Mouse (Mus musculus): ENCODE results near the gene Mrps10. TPM values are rescaled to one million over a fixed set of nuclear protein-coding genes. Genes with fewer than 3 reads are reported as not detected.
A peak's percentile ranks its signal among the peaks of the same experiment; 100 is the strongest.
"Not testable (repeated sequence)": the region's sequence is repeated elsewhere in the genome, so short reads cannot be mapped to it uniquely, and the experiment has no call there.

Gene Mrps10
- 83.8 and 84.2 TPM in 2 replicates for polyA plus RNA-seq (2016; fragmentation: Nextera tagmentation; extraction: Ambion mirVana)

- H3K27ac ChIP-seq (replicated peaks), result peak within 1 kb of the TSS; percentile 78
- WGBS, result 4% methylated on average over 35 of the region's 35 CpGs
- H3K27me3 ChIP-seq (ENCODE audit: low read depth, poor library complexity, severe bottlenecking), result peaks cover 34% of the 10 kb centered on the region
- no peaks in the 10 kb centered on the region for H3K9me3 ChIP-seq (replicated peaks)
- DNase-seq (ENCODE audit: low spot score), result peak; percentile 89
- H3K36me3 ChIP-seq, result peaks cover 16% of the 10 kb centered on the region
- peaks cover 25% of the 10 kb centered on the region for H3K4me1 ChIP-seq
- peak within 1 kb of the TSS; percentile 85 for H3K4me3 ChIP-seq
Measured at GRCm38 (mm10) chr17:47368401-47369086, at the start of gene Mrps10. Mrps10 (plus strand) TSS chr17:47368887.

DNA sequence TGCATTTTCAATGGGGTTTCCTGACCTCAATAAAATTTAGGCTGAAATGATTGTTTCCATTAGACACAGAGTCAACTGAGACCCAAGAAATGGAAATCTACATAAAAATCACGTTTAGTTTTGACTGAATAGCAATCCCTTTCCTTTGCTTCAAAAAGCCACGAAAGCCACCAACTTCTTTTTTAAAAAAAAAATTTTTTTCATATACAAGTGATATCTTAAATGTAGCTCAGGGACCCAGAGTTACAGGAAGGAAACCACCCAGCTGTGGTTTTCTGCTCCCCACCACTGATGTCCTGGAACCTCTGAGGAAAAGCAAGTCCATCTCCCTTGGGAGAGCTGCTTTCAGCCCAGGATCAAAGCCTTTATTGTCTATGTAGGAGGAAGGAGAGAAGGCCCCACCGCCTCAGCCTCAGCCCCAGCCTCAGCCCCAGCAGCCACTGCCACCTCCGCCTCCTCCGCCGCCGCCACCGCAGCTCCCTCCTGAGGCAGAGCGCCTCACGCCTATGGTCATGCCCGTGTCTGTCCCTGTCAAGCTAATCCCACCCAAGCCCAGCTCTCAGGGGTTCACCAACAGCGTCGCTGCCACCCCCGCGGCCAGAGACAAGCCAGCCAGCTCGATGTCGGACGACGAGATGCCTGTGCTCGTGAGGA, 49.6 kb upstream of the Mrps10 start:
- no peak for DNase-seq (ENCODE audit: low spot score)
- Histone ChIP-seq H3K27ac (replicated peaks) (peak overlapping the region; percentile 25), H3K4me3 (no peak overlapping the region), H3K36me3 (peaks cover 60% of the 10 kb centered on the region), H3K27me3 (ENCODE audit: low read depth, poor library complexity, severe bottlenecking) (no peaks in the 10 kb centered on the region), H3K4me1 (peaks cover 11% of the 10 kb centered on the region), H3K9me3 (replicated peaks) (no peaks in the 10 kb centered on the region)
- 87% methylated on average over 20 of the region's 20 CpGs for WGBS

DNA sequence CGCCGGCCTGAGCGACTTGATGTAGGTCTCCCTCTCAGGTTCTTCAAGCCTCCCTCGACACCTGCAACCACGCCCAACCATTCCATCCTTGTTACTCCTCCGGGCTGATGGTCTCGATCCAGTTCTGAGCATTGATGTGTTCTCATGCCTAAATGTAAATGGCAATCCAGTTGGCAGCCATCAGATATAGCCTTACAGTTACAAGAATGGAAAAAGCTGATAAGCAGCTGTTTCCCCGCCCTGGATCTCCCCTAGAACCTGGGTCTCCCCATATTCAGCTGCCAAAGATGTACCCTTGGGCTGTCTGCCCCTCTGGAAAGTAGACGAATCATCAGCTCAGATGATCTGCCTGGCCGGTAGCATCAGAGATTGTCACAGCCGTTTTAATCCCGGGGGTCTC, 48.9 kb upstream of the Mrps10 start:
- 94% methylated on average over 12 of the region's 12 CpGs for WGBS
- Histone ChIP-seq H3K27me3 (ENCODE audit: low read depth, poor library complexity, severe bottlenecking) (no peaks in the 10 kb centered on the region), H3K4me3 (no peak overlapping the region), H3K36me3 (peaks cover 57% of the 10 kb centered on the region), H3K4me1 (peaks cover 12% of the 10 kb centered on the region), H3K27ac (replicated peaks) (peak overlapping the region; percentile 25; the same call in 1 of the 2 replicates), H3K9me3 (replicated peaks) (no peaks in the 10 kb centered on the region)
- no peak for DNase-seq (ENCODE audit: low spot score)

- Histone ChIP-seq H3K9me3 (replicated peaks) (no peaks in the 10 kb centered on the region), H3K36me3 (peaks cover 51% of the 10 kb centered on the region), H3K4me1 (peaks cover 12% of the 10 kb centered on the region), H3K4me3 (no peak overlapping the region), H3K27me3 (ENCODE audit: low read depth, poor library complexity, severe bottlenecking) (no peaks in the 10 kb centered on the region), H3K27ac (replicated peaks) (peak overlapping the region; percentile 47; the same call in 1 of the 2 replicates)
- no peak for DNase-seq (ENCODE audit: low spot score)
- 83% methylated on average over 22 of the region's 22 CpGs for WGBS
Measured at GRCm38 (mm10) chr17:47322128-47322990, 46.3 kb upstream of the Mrps10 start.

DNA sequence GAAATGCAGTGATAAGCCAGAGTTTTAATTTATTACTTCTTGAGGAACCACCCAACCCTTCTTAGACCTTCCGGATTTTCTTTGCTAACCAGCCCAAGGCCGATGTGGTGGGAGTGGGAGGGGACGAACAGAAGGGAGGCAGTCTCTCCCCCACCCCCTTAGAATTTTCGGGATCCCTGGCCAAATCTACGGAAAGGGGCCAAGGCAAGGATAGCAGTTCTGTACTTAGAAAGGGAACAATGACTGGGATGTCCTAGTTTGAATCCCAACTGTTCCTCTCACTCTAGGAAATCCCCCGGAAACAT, 45.7 kb upstream of the Mrps10 start:
- H3K4me3 ChIP-seq, result no peak overlapping the region
- 91% methylated on average over 6 of the region's 6 CpGs for WGBS
- H3K27me3 ChIP-seq (ENCODE audit: low read depth, poor library complexity, severe bottlenecking), result no peaks in the 10 kb centered on the region
- no peaks in the 10 kb centered on the region for H3K9me3 ChIP-seq (replicated peaks)
- no peak for DNase-seq (ENCODE audit: low spot score)
- H3K4me1 ChIP-seq, result peaks cover 12% of the 10 kb centered on the region
- peaks cover 51% of the 10 kb centered on the region for H3K36me3 ChIP-seq
- no peak overlapping the region for H3K27ac ChIP-seq (replicated peaks)

DNA sequence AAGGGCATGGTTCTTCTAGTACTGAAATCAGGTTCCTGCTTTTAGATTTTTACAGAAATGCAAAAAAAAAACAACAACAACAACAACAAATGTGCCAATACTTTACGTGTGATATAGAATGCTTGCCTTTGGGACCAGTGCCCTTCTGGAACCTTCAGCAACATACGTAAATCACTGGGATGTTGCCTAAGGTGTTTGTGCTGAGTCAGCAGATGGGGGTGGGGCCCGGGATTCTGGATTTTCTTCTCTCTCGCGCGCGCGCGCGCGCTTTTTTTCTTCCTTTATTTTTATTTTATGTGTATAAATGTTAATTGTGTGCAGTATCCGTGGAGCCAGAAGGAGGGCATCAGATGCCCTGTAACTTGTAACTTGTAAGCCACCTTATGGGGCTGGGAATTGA, 41.1 kb upstream of the Mrps10 start:
- WGBS, result 91% methylated on average over 12 of the region's 12 CpGs
- no peaks in the 10 kb centered on the region for H3K9me3 ChIP-seq (replicated peaks)

GRCm38 (mm10) chr17:47327969-47328368, 40.7 kb upstream of the Mrps10 start:
- peaks cover 71% of the 10 kb centered on the region for H3K36me3 ChIP-seq
- H3K27ac ChIP-seq (replicated peaks), result no peak overlapping the region
- no peak overlapping the region for H3K4me3 ChIP-seq
- H3K27me3 ChIP-seq (ENCODE audit: low read depth, poor library complexity, severe bottlenecking), result no peaks in the 10 kb centered on the region; the same call in none of the 2 replicates
- 0 out of 2 replicates have a peak, but pooled peaks cover 8% of the 10 kb centered on the region for H3K4me1 ChIP-seq
- H3K9me3 ChIP-seq (replicated peaks), result no peaks in the 10 kb centered on the region
- WGBS, result 71% methylated on average over 7 of the region's 7 CpGs
- DNase-seq (ENCODE audit: low spot score), result no peak

More for the DNA sequence above, 41.1 kb upstream of the Mrps10 start:
- no peak overlapping the region for H3K4me3 ChIP-seq
- no peaks in the 10 kb centered on the region; the same call in none of the 2 replicates for H3K27me3 ChIP-seq (ENCODE audit: low read depth, poor library complexity, severe bottlenecking)
- H3K36me3 ChIP-seq, result peaks cover 72% of the 10 kb centered on the region
- H3K27ac ChIP-seq (replicated peaks), result no peak overlapping the region
- no peak for DNase-seq (ENCODE audit: low spot score)
- 0 out of 2 replicates have a peak, but pooled peaks cover 8% of the 10 kb centered on the region for H3K4me1 ChIP-seq

DNA sequence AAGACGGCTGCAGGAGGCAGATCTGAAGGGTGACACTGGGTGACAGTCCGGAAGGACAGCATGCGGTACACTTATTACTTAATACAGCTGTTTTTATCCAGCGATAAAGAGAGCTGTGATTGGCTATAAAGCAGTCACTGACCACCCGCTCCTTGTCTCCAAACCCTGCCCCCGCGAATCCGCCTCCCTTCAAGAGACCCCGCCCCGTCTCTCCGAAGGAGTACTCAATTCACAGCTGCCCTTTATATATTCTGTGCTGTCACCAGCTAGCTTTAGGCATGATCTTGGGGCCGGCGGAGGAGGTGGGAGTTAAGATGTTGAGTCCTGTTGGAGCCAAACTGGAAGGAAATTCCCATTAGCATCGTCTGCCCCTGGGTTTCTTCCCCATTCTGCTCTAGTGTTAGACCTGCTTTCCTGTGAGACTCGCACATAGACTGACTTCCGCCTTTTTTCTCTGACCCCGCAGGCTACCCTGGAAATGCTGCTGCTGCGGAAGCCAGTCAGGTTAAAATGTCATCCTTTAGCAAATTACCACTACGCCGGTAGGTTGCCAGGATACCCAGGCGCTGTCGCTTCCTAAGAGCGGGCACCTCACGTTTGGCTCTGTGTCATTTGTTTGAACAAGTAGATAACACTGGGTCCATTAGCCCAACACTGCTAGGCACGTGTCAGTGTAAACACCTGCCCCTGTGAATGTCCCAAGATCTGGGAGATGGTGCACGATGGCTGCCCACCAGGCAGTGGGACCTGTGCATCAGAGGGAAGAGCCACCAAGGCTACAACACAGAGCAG, 39.9 kb upstream of the Mrps10 start:
- DNase-seq (ENCODE audit: low spot score), result no peak
- 94% methylated on average over 26 of the region's 26 CpGs for WGBS
- Histone ChIP-seq H3K9me3 (replicated peaks) (no peaks in the 10 kb centered on the region), H3K27ac (replicated peaks) (no peak overlapping the region), H3K4me3 (no peak overlapping the region), H3K36me3 (peaks cover 64% of the 10 kb centered on the region), H3K4me1 (0 out of 2 replicates have a peak, but pooled peaks cover 5% of the 10 kb centered on the region), H3K27me3 (ENCODE audit: low read depth, poor library complexity, severe bottlenecking) (no peaks in the 10 kb centered on the region; the same call in none of the 2 replicates)

GRCm38 (mm10) chr17:47330616-47331015, 38.1 kb upstream of the Mrps10 start:
- no peak for DNase-seq (ENCODE audit: low spot score)
- no peak overlapping the region for H3K4me3 ChIP-seq
- no peaks in the 10 kb centered on the region for H3K9me3 ChIP-seq (replicated peaks)
- 93% methylated on average over 9 of the region's 9 CpGs for WGBS
- H3K4me1 ChIP-seq, result no peaks in the 10 kb centered on the region; the same call in 1 of the 2 replicates
- H3K27ac ChIP-seq (replicated peaks), result no peak overlapping the region
- H3K36me3 ChIP-seq, result peaks cover 59% of the 10 kb centered on the region
- peaks cover 9% of the 10 kb centered on the region for H3K27me3 ChIP-seq (ENCODE audit: low read depth, poor library complexity, severe bottlenecking)

- peaks cover 59% of the 10 kb centered on the region for H3K36me3 ChIP-seq
Measured at GRCm38 (mm10) chr17:47332001-47332611, 36.6 kb upstream of the Mrps10 start.

DNA sequence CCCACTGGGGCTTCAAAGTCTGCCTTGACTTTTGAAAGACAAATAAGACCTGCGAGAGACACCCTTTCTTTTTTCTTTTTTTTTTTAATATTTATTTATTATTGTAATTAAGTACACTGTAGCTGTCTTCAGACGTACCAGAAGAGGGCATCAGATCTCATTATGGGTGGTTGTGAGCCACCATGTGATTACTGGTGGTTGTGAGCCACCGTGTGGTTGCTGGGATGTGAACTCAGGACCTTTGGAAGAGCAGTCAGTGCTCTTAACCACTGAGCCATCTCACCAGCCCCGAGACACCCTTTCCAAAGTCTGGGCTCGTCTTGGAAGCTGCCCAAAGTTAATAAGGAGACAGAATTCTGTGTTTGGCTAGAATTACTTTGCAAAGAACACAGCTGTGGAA, 36.0 kb upstream of the Mrps10 start:
- Histone ChIP-seq H3K27me3 (ENCODE audit: low read depth, poor library complexity, severe bottlenecking) (peaks cover 17% of the 10 kb centered on the region), H3K36me3 (peaks cover 56% of the 10 kb centered on the region)
- 57% methylated on average over 5 of the region's 5 CpGs for WGBS
- not testable (repeated sequence) for H3K9me3 ChIP-seq (replicated peaks); H3K4me3 ChIP-seq; H3K27ac ChIP-seq (replicated peaks); DNase-seq (ENCODE audit: low spot score); H3K4me1 ChIP-seq

More at GRCm38 (mm10) chr17:47332001-47332611, 36.6 kb upstream of the Mrps10 start:
- DNase-seq (ENCODE audit: low spot score), result no peak
- no peak overlapping the region for H3K27ac ChIP-seq (replicated peaks)
- H3K9me3 ChIP-seq (replicated peaks), result no peaks in the 10 kb centered on the region
- H3K4me3 ChIP-seq, result no peak overlapping the region
- H3K4me1 ChIP-seq, result no peaks in the 10 kb centered on the region; the same call in 1 of the 2 replicates
- 89% methylated on average over 12 of the region's 12 CpGs for WGBS
- H3K27me3 ChIP-seq (ENCODE audit: low read depth, poor library complexity, severe bottlenecking), result peaks cover 17% of the 10 kb centered on the region
